ENCODE assay signal across 8 mouse cellular contexts in the genomic region with DNA sequence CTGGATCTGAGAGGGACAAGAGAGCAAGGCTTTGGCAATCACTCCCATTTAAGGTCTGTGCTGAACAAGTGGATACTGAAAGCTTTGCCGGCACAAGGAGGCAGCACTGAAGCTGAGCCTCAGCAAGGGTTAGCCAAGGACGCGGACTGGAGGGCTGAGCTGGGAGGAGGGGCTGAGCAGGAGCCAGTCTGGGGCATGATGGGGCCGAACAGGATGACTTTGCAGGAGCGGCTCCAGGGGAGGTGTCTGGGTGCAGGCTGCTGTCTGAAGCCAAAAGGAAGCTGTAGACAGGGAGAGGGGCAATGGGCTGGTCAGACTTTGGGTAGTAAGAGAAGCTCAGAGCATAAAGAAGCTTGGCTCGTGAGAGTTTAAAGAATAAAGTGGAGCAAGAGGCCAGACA. TPM values are rescaled to one million over a fixed set of nuclear protein-coding genes. Genes with fewer than 3 reads are reported as not detected.
A peak's percentile ranks its signal among the peaks of the same experiment; 100 is the strongest.
DNase-seq lines count a peak whose midpoint lies in the region; ATAC-seq and TF ChIP-seq lines count a peak whose summit lies in the region.

No protein-coding gene starts in this region.

- H3K4me3 ChIP-seq in G1E (ENCODE audit: low read depth, low read length), result peak overlapping the region; percentile 38; the same call in 1 of the 2 replicates
- H3K4me3 ChIP-seq in embryonic facial prominence, embryonic 13.5 days, result no peak overlapping the region
- no peak overlapping the region for H3K4me3 ChIP-seq in liver, embryonic 16.5 days (ENCODE audit: low read depth, low read length)

- no peak overlapping the region for H3K27ac ChIP-seq in embryonic facial prominence, embryonic 13.5 days
- H3K27ac ChIP-seq in liver, embryonic 16.5 days (ENCODE audit: low read length), result no peak overlapping the region

- DNase-seq in G1E (ENCODE audit: low spot score), result peak; percentile 77
- peak; percentile 78 for DNase-seq in adrenal gland, postnatal 25 days
- DNase-seq in heart, adult 8-10 months (ENCODE audit: low spot score), result peak; percentile 58
- peak; percentile 54 to 72 for DNase-seq in kidney, adult 8-10 months
- peak; percentile 29 for DNase-seq in ovary, postnatal 10 days (ENCODE audit: low spot score)
- DNase-seq in yolk sac, embryonic 10.5 days (ENCODE audit: low spot score), result peak; percentile 63

- TF ChIP-seq CTCF in G1E (IDR thresholded peaks at IDR 0.05; ENCODE audit: low read depth, low read length), result no peak

- peak overlapping the region; percentile 37 for H3K4me2 ChIP-seq in embryonic facial prominence, embryonic 13.5 days
- H3K4me2 ChIP-seq in liver, embryonic 16.5 days (ENCODE audit: low read depth, low read length), result no peak overlapping the region

- 0 out of 2 replicates have a peak, but pooled peaks cover 3% of the 10 kb centered on the region for H3K27me3 ChIP-seq in G1E (ENCODE audit: insufficient read depth, low read length)
- no peaks in the 10 kb centered on the region for H3K27me3 ChIP-seq in embryonic facial prominence, embryonic 13.5 days
- H3K27me3 ChIP-seq in liver, embryonic 16.5 days (ENCODE audit: control insufficient read depth, insufficient read depth, low read depth, low read length), result no peaks in the 10 kb centered on the region

- H3K4me1 ChIP-seq in G1E (ENCODE audit: insufficient read depth, low read depth, low read length), result peaks cover 26% of the 10 kb centered on the region
- H3K4me1 ChIP-seq in embryonic facial prominence, embryonic 13.5 days, result peaks cover 6% of the 10 kb centered on the region; the same call in 1 of the 2 replicates
- no peaks in the 10 kb centered on the region; the same call in 1 of the 2 replicates for H3K4me1 ChIP-seq in liver, embryonic 16.5 days (ENCODE audit: control insufficient read depth, low read depth, low read length)

- ATAC-seq in G1E (ENCODE audit: extremely low read depth, insufficient number of reproducible peaks, low FRiP score, poor library complexity, severe bottlenecking), result peak; percentile 100
- ATAC-seq in embryonic facial prominence, embryonic 13.5 days (ENCODE audit: insufficient number of reproducible peaks, insufficient read depth, low FRiP score, low TSS enrichment, low read depth), result no peak
- peak; percentile 48 for ATAC-seq in liver, embryonic 16.5 days (ENCODE audit: low read depth)

- WGBS in embryonic facial prominence, embryonic 13.5 days, result 9% methylated on average over 6 of the region's 6 CpGs
- WGBS in liver, embryonic 16.5 days (ENCODE audit: insufficient replicate concordance), result 7% methylated on average over 6 of the region's 6 CpGs

- 0 out of 2 replicates have a peak overlapping the region, but pooled peaks have one; percentile 44 for H3K9ac ChIP-seq in embryonic facial prominence, embryonic 13.5 days
- no peak overlapping the region for H3K9ac ChIP-seq in liver, embryonic 16.5 days (ENCODE audit: low read depth, low read length)

- no peaks in the 10 kb centered on the region for H3K36me3 ChIP-seq in G1E (replicated peaks)
- no peaks in the 10 kb centered on the region for H3K36me3 ChIP-seq in embryonic facial prominence, embryonic 13.5 days
- no peaks in the 10 kb centered on the region for H3K36me3 ChIP-seq in liver, embryonic 16.5 days (ENCODE audit: control insufficient read depth, insufficient read depth)

- no peaks in the 10 kb centered on the region for H3K9me3 ChIP-seq in G1E (replicated peaks)
- no peaks in the 10 kb centered on the region; the same call in 1 of the 2 replicates for H3K9me3 ChIP-seq in embryonic facial prominence, embryonic 13.5 days
- H3K9me3 ChIP-seq in liver, embryonic 16.5 days (replicated peaks; ENCODE audit: control insufficient read depth, low read length), result no peaks in the 10 kb centered on the region

RNA-seq across cellular contexts. Expression of a gene that starts 48.2 kb away (rescaled TPM):
- total RNA-seq in G1E (2014; fragmentation: Nextera tagmentation) (2.4 and 6.3 TPM in 2 replicates), G1E (2017) (0.11 and 0.99 TPM in 2 replicates)
- 0.28 and 0.32 TPM in 2 replicates for polyA plus RNA-seq in G1E (2012)
- total RNA-seq in adrenal gland, postnatal 25 days (2021), result 220 and 309 TPM in 2 replicates
- 1.3 and 2.1 TPM in 2 replicates for polyA plus RNA-seq in embryonic facial prominence, embryonic 13.5 days (2015; fragmentation: Nextera tagmentation; extraction: Ambion mirVana)
- total RNA-seq in heart, adult 8-10 months (2022), result 1 to 10 TPM in 1 of 4 experiments, under 1 TPM in 2, not detected in 1; 0.38 to 1.5 (median 0.90) TPM
- 27.6 and 28.4 TPM in 2 replicates for polyA plus RNA-seq in liver, embryonic 16.5 days (2015; fragmentation: Nextera tagmentation; extraction: Ambion mirVana)

RNA-seq across cellular contexts. Expression of a gene that starts 51.3 kb away (rescaled TPM):
- total RNA-seq in G1E (2014; fragmentation: Nextera tagmentation) (56.1 and 67.1 TPM in 2 replicates), G1E (2017) (20.2 and 26.0 TPM in 2 replicates)
- polyA plus RNA-seq in G1E (2012), result 7.4 and 8.7 TPM in 2 replicates
- total RNA-seq in adrenal gland, postnatal 25 days (2021), result 38.5 and 53.8 TPM in 2 replicates
- polyA plus RNA-seq in embryonic facial prominence, embryonic 13.5 days (2015; fragmentation: Nextera tagmentation; extraction: Ambion mirVana), result 3.7 and 3.9 TPM in 2 replicates
- total RNA-seq in heart, adult 8-10 months (2022), result 10 to 100 TPM; 55.6 to 68.3 (median 59.1) TPM
- 0.56 and 0.64 TPM in 2 replicates for polyA plus RNA-seq in liver, embryonic 16.5 days (2015; fragmentation: Nextera tagmentation; extraction: Ambion mirVana)

Comparison
In these comparisons a context has a peak if more than half of its experiments do, and no peak if none do; other contexts are left out.
1. RNA of a gene that starts 48.2 kb away (total RNA-seq): 220 to 309 TPM in adrenal gland, postnatal 25 days; 0.11 to 6.3 TPM in G1E and 0.38 to 1.5 TPM in heart, adult 8-10 months; every median in the first group is over 10 times any median in the second.
2. Peak in every context shown above with its lines, with median percentiles within 50 percentile points of each other: DNase-seq.